Comparison of ENCODE assay signal across 9 mouse cellular contexts in the genomic region with DNA sequence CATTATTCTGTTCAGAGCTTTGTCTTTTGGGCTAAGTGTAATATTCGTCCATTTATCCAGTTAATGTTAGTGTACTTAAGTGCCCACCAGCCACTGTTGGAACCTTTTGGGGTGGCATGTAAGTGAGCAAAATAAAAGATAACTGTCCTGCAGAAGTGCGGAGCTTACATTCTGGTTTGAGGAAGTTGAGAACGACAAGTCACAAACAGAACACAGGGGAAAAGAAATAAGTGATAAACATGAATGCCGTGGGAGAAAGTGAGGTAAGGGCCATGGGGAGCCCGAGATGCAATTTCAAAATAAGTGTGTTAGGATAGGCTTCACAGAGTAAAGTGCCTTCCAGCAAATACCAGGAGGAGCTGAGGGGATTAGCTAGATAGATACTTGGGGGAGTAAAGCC. TPM values are rescaled to one million over a fixed set of nuclear protein-coding genes. Genes with fewer than 3 reads are reported as not detected.
DNase-seq lines count a peak whose midpoint lies in the region; ATAC-seq lines count a peak whose summit lies in the region.
"Had no signal": no experiment of that assay in that cellular context is flagged by ENCODE, and none has a peak within 500 bp of the region (broad histone marks: within the 10 kb centered on the region; RNA-seq: fewer than 3 reads in every experiment).

No protein-coding gene starts in this region.

- H3K36me3 ChIP-seq in heart, embryonic 14.5 days (ENCODE audit: control insufficient read depth, insufficient read depth, low read length) = peaks cover 28% of the 10 kb centered on the region
- H3K36me3 ChIP-seq in embryonic facial prominence, embryonic 10.5 days (replicated peaks) = peaks cover 31% of the 10 kb centered on the region
- H3K36me3 ChIP-seq in midbrain, embryonic 16.5 days (ENCODE audit: control insufficient read depth, insufficient read depth, low read length) = peaks cover 25% of the 10 kb centered on the region

- H3K4me2 ChIP-seq in heart, embryonic 14.5 days (ENCODE audit: low read length) = peak overlapping the region; percentile 85
- peak overlapping the region; percentile 61 for H3K4me2 ChIP-seq in midbrain, embryonic 16.5 days (ENCODE audit: low read length)

- DNase-seq in heart, adult 8-10 months (ENCODE audit: low spot score) = no peak
- no peak for DNase-seq in embryonic facial prominence, embryonic 10.5 days (ENCODE audit: low spot score)
- DNase-seq in induced T-regulatory cell, adult 2 months (ENCODE audit: low read depth) = peak; percentile 11
- no peak for DNase-seq in left cerebral cortex, adult 11 months (ENCODE audit: low spot score)
- no peak for DNase-seq in T-cell, adult 2 months (ENCODE audit: low spot score)
- DNase-seq in adrenal gland, postnatal 36 days = no peak
- DNase-seq: cerebellum, postnatal 25 days had no signal

- no peak for ATAC-seq in heart, embryonic 14.5 days (ENCODE audit: insufficient number of reproducible peaks, insufficient read depth, low FRiP score, low read depth)
- ATAC-seq in midbrain, embryonic 16.5 days = no peak

- H3K9me3 ChIP-seq in heart, embryonic 14.5 days (ENCODE audit: control insufficient read depth, low read length) = no peaks in the 10 kb centered on the region
- no peaks in the 10 kb centered on the region for H3K9me3 ChIP-seq in embryonic facial prominence, embryonic 10.5 days
- no peaks in the 10 kb centered on the region for H3K9me3 ChIP-seq in midbrain, embryonic 16.5 days (replicated peaks; ENCODE audit: control insufficient read depth, low read length, poor library complexity, severe bottlenecking)

- no peaks in the 10 kb centered on the region for H3K27me3 ChIP-seq in heart, embryonic 14.5 days (ENCODE audit: control insufficient read depth, insufficient read depth, low read length)
- H3K27me3 ChIP-seq in embryonic facial prominence, embryonic 10.5 days (replicated peaks; ENCODE audit: low read depth, poor library complexity, severe bottlenecking) = no peaks in the 10 kb centered on the region
- no peaks in the 10 kb centered on the region for H3K27me3 ChIP-seq in midbrain, embryonic 16.5 days (ENCODE audit: control insufficient read depth, insufficient read depth, low read depth, low read length)

- peak overlapping the region in 1 of 2 experiments; percentile 56; a peak in 2 of 4 replicates for H3K4me3 ChIP-seq in heart, embryonic 14.5 days (ENCODE audit: control insufficient read depth in 1 of 2, insufficient read depth in 1 of 2, low read depth in 1 of 2, low read length in 2 of 2)
- peak overlapping the region; percentile 70 for H3K4me3 ChIP-seq in embryonic facial prominence, embryonic 10.5 days
- H3K4me3 ChIP-seq in midbrain, embryonic 16.5 days (ENCODE audit: low read depth, low read length) = peak overlapping the region; percentile 74

- WGBS in heart, embryonic 14.5 days = 65% methylated on average over 5 of the region's 5 CpGs
- WGBS in embryonic facial prominence, embryonic 10.5 days = 74% methylated on average over 5 of the region's 5 CpGs
- 78% methylated on average over 5 of the region's 5 CpGs for WGBS in midbrain, embryonic 16.5 days

- H3K4me1 ChIP-seq in heart, embryonic 14.5 days (ENCODE audit: control insufficient read depth in 2 of 2, insufficient read depth in 2 of 2, low read length in 2 of 2) = peaks cover 0 to 11% of the 10 kb centered on the region in 2 experiments; a peak in 1 of 4 replicates
- H3K4me1 ChIP-seq in embryonic facial prominence, embryonic 10.5 days = peaks cover 20% of the 10 kb centered on the region
- H3K4me1 ChIP-seq in midbrain, embryonic 16.5 days (ENCODE audit: control insufficient read depth, insufficient read depth, low read length) = peaks cover 18% of the 10 kb centered on the region

- no peak overlapping the region for H3K27ac ChIP-seq in heart, embryonic 14.5 days (replicated peaks in 1 of 2; ENCODE audit: control insufficient read depth in 1 of 2, insufficient read depth in 1 of 2, low read depth in 2 of 2, low read length in 2 of 2)
- H3K27ac ChIP-seq in embryonic facial prominence, embryonic 10.5 days (replicated peaks) = no peak overlapping the region
- H3K27ac ChIP-seq in midbrain, embryonic 16.5 days (ENCODE audit: low read length) = no peak overlapping the region

- H3K9ac ChIP-seq in heart, embryonic 14.5 days (ENCODE audit: low read length) = peak overlapping the region; percentile 62; the same call in 1 of the 2 replicates
- peak overlapping the region; percentile 63; the same call in 1 of the 2 replicates for H3K9ac ChIP-seq in midbrain, embryonic 16.5 days (ENCODE audit: low read depth, low read length)

RNA-seq across cellular contexts. Expression of gene Cmtr2, which starts 3.0 kb away (rescaled TPM):
- 4.3 and 5.7 TPM in 2 replicates for polyA plus RNA-seq in heart, embryonic 14.5 days (2014; fragmentation: Nextera tagmentation; extraction: Ambion mirVana)
- total RNA-seq in heart, adult 8-10 months (2022) = 1 to 10 TPM; 2.2 to 3.0 (median 2.6) TPM
- 10.2 and 10.9 TPM in 2 replicates for polyA plus RNA-seq in embryonic facial prominence, embryonic 10.5 days (2016; fragmentation: Nextera tagmentation; extraction: Ambion mirVana)
- 13.2 and 13.6 TPM in 2 replicates for polyA plus RNA-seq in midbrain, embryonic 16.5 days (2015; fragmentation: Nextera tagmentation; extraction: Ambion mirVana)
- 10 to 100 TPM in 1 of 2 experiments, 1 to 10 TPM in 1; 9.8 to 11.6 TPM for total RNA-seq in adrenal gland, postnatal 36 days (2021)

RNA-seq across cellular contexts. Expression of gene Hydin, which starts 48.3 kb away (rescaled TPM):
- 0.07 and 0.08 TPM in 2 replicates for polyA plus RNA-seq in heart, embryonic 14.5 days (2014; fragmentation: Nextera tagmentation; extraction: Ambion mirVana)
- total RNA-seq in heart, adult 8-10 months (2022) = under 1 TPM; 0.09 to 0.23 (median 0.13) TPM
- polyA plus RNA-seq in embryonic facial prominence, embryonic 10.5 days (2016; fragmentation: Nextera tagmentation; extraction: Ambion mirVana) = 0.04 and 0.14 TPM in 2 replicates
- polyA plus RNA-seq in midbrain, embryonic 16.5 days (2015; fragmentation: Nextera tagmentation; extraction: Ambion mirVana) = 0.25 and 0.45 TPM in 2 replicates
- total RNA-seq in adrenal gland, postnatal 36 days (2021) = under 1 TPM; 0.07 to 0.36 TPM

RNA-seq across cellular contexts. Expression of gene Calb2, which starts 50.5 kb away (rescaled TPM):
- 0.42 and 0.65 TPM in 2 replicates for polyA plus RNA-seq in heart, embryonic 14.5 days (2014; fragmentation: Nextera tagmentation; extraction: Ambion mirVana)
- total RNA-seq in heart, adult 8-10 months (2022) = not detected
- polyA plus RNA-seq in embryonic facial prominence, embryonic 10.5 days (2016; fragmentation: Nextera tagmentation; extraction: Ambion mirVana) = 3.3 and 3.7 TPM in 2 replicates
- polyA plus RNA-seq in midbrain, embryonic 16.5 days (2015; fragmentation: Nextera tagmentation; extraction: Ambion mirVana) = 290 and 313 TPM in 2 replicates
- total RNA-seq in adrenal gland, postnatal 36 days (2021) = 1 to 10 TPM in 1 of 2 experiments, under 1 TPM in 1; 0.26 to 2.2 TPM

Comparison
In these comparisons a context has a peak if more than half of its experiments do, and no peak if none do; other contexts are left out.
1. RNA of gene Calb2, which starts 50.5 kb away (polyA plus RNA-seq): 290 to 313 TPM in midbrain, embryonic 16.5 days; 3.3 to 3.7 TPM in embryonic facial prominence, embryonic 10.5 days and 0.42 to 0.65 TPM in heart, embryonic 14.5 days; every median in the first group is over 10 times any median in the second.